Mouse (Mus musculus) embryonic facial prominence, embryonic 12.5 days (tissue): ENCODE results near the gene Ltbp3. TPM values are rescaled to one million over a fixed set of nuclear protein-coding genes. Genes with fewer than 3 reads are reported as not detected.

ENCODE experiments used
- ATAC-seq: fragments of 200-750 bp; cut with Nextera tagmentation; 2 replicates; pipeline ENCODE4 v1.8.0; 2017; ENCODE audit not compliant: insufficient number of reproducible peaks, insufficient read depth, low FRiP score, low TSS enrichment
- H3K27ac ChIP-seq: fragments of 300-500 bp; sonication (generic); 2 replicates; pipeline ENCODE4 v1.5.1; 2016; ENCODE audit warnings: mild to moderate bottlenecking
- H3K27me3 ChIP-seq: fragments of 300-500 bp; sonication (generic); 2 replicates; pipeline ENCODE4 v1.6.1; 2016; ENCODE audit warnings: mild to moderate bottlenecking, moderate library complexity
- H3K36me3 ChIP-seq: fragments of 300-500 bp; sonication (generic); 2 replicates; pipeline ENCODE4 v1.6.1; 2016; ENCODE audit warnings: mild to moderate bottlenecking
- H3K4me1 ChIP-seq: fragments of 300-500 bp; sonication (generic); 2 replicates; pipeline ENCODE4 v1.6.1; 2016
- H3K4me2 ChIP-seq: fragments of 300-500 bp; sonication (generic); replicated peaks from 2 replicates; pipeline ENCODE4 v1.6.1; 2016; ENCODE audit warnings: mild to moderate bottlenecking, moderate library complexity
- H3K4me3 ChIP-seq: fragments of 300-500 bp; sonication (generic); 2 replicates; pipeline ENCODE4 v1.5.1; 2016; ENCODE audit warnings: mild to moderate bottlenecking
- H3K9ac ChIP-seq: fragments of 300-500 bp; sonication (generic); 2 replicates; pipeline ENCODE4 v1.6.1; 2016; ENCODE audit warnings: mild to moderate bottlenecking, moderate library complexity
- H3K9me3 ChIP-seq: fragments of 300-500 bp; sonication (generic); 2 replicates; pipeline ENCODE4 v1.6.1; 2016; ENCODE audit warnings: mild to moderate bottlenecking, moderate library complexity
- WGBS: fragments of 180-500 bp; shearing (Covaris S2); methylation state at CpG from one replicate; pipeline ENCODE4 v1.1.7; 2016; 5-methylcytosine and 5-hydroxymethylcytosine counted together
- polyA plus RNA-seq: library from polyadenylated mRNA; unstranded; fragments of >200 nt; fragmentation: Nextera tagmentation; extraction: Ambion mirVana; gene quantifications from 2 replicates; pipeline ENCODE4 v1.2.1, GENCODE M21; 2016

The Ltbp3 gene
- polyA plus RNA-seq = 25.3 and 27.0 TPM in 2 replicates

GRCm38 (mm10) chr19:5740320-5741317 lies at the start of gene Ltbp3:
Ltbp3 (plus strand) TSS chr19:5740904.
- Histone ChIP-seq H3K4me3 (peak within 1 kb of the TSS; percentile 75), H3K9me3 (no peaks in the 10 kb centered on the region), H3K36me3 (no peaks in the 10 kb centered on the region), H3K27me3 (peaks cover 26% of the 10 kb centered on the region), H3K9ac (peak within 1 kb of the TSS; percentile 93), H3K4me2 (peak within 1 kb of the TSS; percentile 93), H3K4me1 (peaks cover 29% of the 10 kb centered on the region), H3K27ac (peak within 1 kb of the TSS; percentile 90)
- ATAC-seq = no peak
- WGBS = 15% methylated on average over 10 of the region's 14 CpGs

GRCm38 (mm10) chr19:5691601-5692000 lies 49.1 kb upstream of the Ltbp3 start:
- H3K36me3 ChIP-seq = peaks cover 49% of the 10 kb centered on the region
- H3K27me3 ChIP-seq = no peaks in the 10 kb centered on the region
- peak overlapping the region; percentile 94 for H3K4me2 ChIP-seq
- H3K9me3 ChIP-seq = no peaks in the 10 kb centered on the region
- H3K4me1 ChIP-seq = peaks cover 48% of the 10 kb centered on the region
- no peak for ATAC-seq
- H3K9ac ChIP-seq = peak overlapping the region; percentile 95
- H3K4me3 ChIP-seq = peak overlapping the region; percentile 95
- WGBS = 66% methylated on average over 5 of the region's 5 CpGs
- H3K27ac ChIP-seq = peak overlapping the region; percentile 61

GRCm38 (mm10) chr19:5692086-5692912 lies 48.4 kb upstream of the Ltbp3 start:
- H3K9me3 ChIP-seq = no peaks in the 10 kb centered on the region
- peak overlapping the region; percentile 95 for H3K9ac ChIP-seq
- peak overlapping the region; percentile 95 for H3K4me3 ChIP-seq
- H3K4me1 ChIP-seq = peaks cover 44% of the 10 kb centered on the region
- H3K36me3 ChIP-seq = peaks cover 56% of the 10 kb centered on the region
- 34% methylated on average over 10 of the region's 10 CpGs for WGBS
- no peak for ATAC-seq
- no peaks in the 10 kb centered on the region for H3K27me3 ChIP-seq
- H3K27ac ChIP-seq = peak overlapping the region; percentile 61
- H3K4me2 ChIP-seq = peak overlapping the region; percentile 94

- peak overlapping the region; percentile 61 for H3K27ac ChIP-seq
Measured at GRCm38 (mm10) chr19:5692913-5693396, 47.7 kb upstream of the Ltbp3 start.

GRCm38 (mm10) chr19:5693801-5694200 lies 46.9 kb upstream of the Ltbp3 start:
- Histone ChIP-seq H3K36me3 (peaks cover 71% of the 10 kb centered on the region), H3K4me3 (0 out of 2 replicates have a peak overlapping the region, but pooled peaks have one; percentile 95), H3K9ac (no peak overlapping the region), H3K4me2 (peak overlapping the region; percentile 94), H3K4me1 (peaks cover 36% of the 10 kb centered on the region), H3K27me3 (no peaks in the 10 kb centered on the region), H3K27ac (no peak overlapping the region), H3K9me3 (no peaks in the 10 kb centered on the region)
- no peak for ATAC-seq
- WGBS = 85% methylated on average over 6 of the region's 6 CpGs

More at GRCm38 (mm10) chr19:5692913-5693396, 47.7 kb upstream of the Ltbp3 start:
- Histone ChIP-seq H3K4me2 (peak overlapping the region; percentile 94), H3K9ac (peak overlapping the region; percentile 95), H3K36me3 (peaks cover 63% of the 10 kb centered on the region), H3K4me3 (peak overlapping the region; percentile 95; the same call in 1 of the 2 replicates), H3K4me1 (peaks cover 37% of the 10 kb centered on the region), H3K9me3 (no peaks in the 10 kb centered on the region), H3K27me3 (no peaks in the 10 kb centered on the region)
- ATAC-seq = no peak
- WGBS = 67% methylated on average over 10 of the region's 10 CpGs

GRCm38 (mm10) chr19:5695849-5696462 lies 44.7 kb upstream of the Ltbp3 start:
- WGBS = 23% methylated on average over 41 of the region's 41 CpGs
- no peak overlapping the region for H3K9ac ChIP-seq
- no peaks in the 10 kb centered on the region for H3K9me3 ChIP-seq
- peak overlapping the region; percentile 31 for H3K4me2 ChIP-seq
- no peak overlapping the region for H3K4me3 ChIP-seq
- H3K4me1 ChIP-seq = peaks cover 29% of the 10 kb centered on the region
- H3K27ac ChIP-seq = no peak overlapping the region
- no peaks in the 10 kb centered on the region for H3K27me3 ChIP-seq
- H3K36me3 ChIP-seq = peaks cover 89% of the 10 kb centered on the region
- no peak for ATAC-seq

- peaks cover 9% of the 10 kb centered on the region for H3K4me1 ChIP-seq
- no peaks in the 10 kb centered on the region for H3K27me3 ChIP-seq
- WGBS = 80% methylated on average over 17 of the region's 17 CpGs
- H3K9ac ChIP-seq = peak within 1 kb of the TSS; percentile 10; the same call in 1 of the 2 replicates
- H3K4me2 ChIP-seq = no peak within 1 kb of the TSS
- H3K9me3 ChIP-seq = no peaks in the 10 kb centered on the region
- peak within 1 kb of the TSS; percentile 50 for H3K27ac ChIP-seq
- ATAC-seq = no peak
- no peak within 1 kb of the TSS for H3K4me3 ChIP-seq
- peaks cover 66% of the 10 kb centered on the region for H3K36me3 ChIP-seq
Measured at GRCm38 (mm10) chr19:5704163-5704800, 36.4 kb upstream of the Ltbp3 start, which contains the start of gene Kcnk7. Kcnk7 (plus strand) TSS chr19:5704367.

GRCm38 (mm10) chr19:5704801-5705571 lies 35.7 kb upstream of the Ltbp3 start:
- Histone ChIP-seq H3K9ac (peak overlapping the region; percentile 10; the same call in 1 of the 2 replicates), H3K4me2 (no peak overlapping the region), H3K27ac (peak overlapping the region; percentile 50), H3K9me3 (no peaks in the 10 kb centered on the region), H3K27me3 (no peaks in the 10 kb centered on the region), H3K4me3 (no peak overlapping the region), H3K36me3 (peaks cover 64% of the 10 kb centered on the region), H3K4me1 (peaks cover 9% of the 10 kb centered on the region)
- 45% methylated on average over 10 of the region's 10 CpGs for WGBS
- ATAC-seq = peak; percentile 65; the same call in 1 of the 2 replicates

GRCm38 (mm10) chr19:5710068-5710467 lies 30.6 kb upstream of the Ltbp3 start:
- no peak overlapping the region for H3K4me2 ChIP-seq
- ATAC-seq = no peak
- H3K27me3 ChIP-seq = no peaks in the 10 kb centered on the region
- H3K9me3 ChIP-seq = no peaks in the 10 kb centered on the region
- H3K9ac ChIP-seq = no peak overlapping the region
- H3K4me1 ChIP-seq = peaks cover 14% of the 10 kb centered on the region
- 88% methylated on average over 6 of the region's 6 CpGs for WGBS
- H3K27ac ChIP-seq = no peak overlapping the region
- no peak overlapping the region for H3K4me3 ChIP-seq
- H3K36me3 ChIP-seq = peaks cover 47% of the 10 kb centered on the region

GRCm38 (mm10) chr19:5710581-5710980 lies 30.1 kb upstream of the Ltbp3 start:
- no peaks in the 10 kb centered on the region for H3K27me3 ChIP-seq
- H3K9me3 ChIP-seq = no peaks in the 10 kb centered on the region
- peaks cover 51% of the 10 kb centered on the region for H3K36me3 ChIP-seq
- H3K9ac ChIP-seq = no peak overlapping the region
- H3K4me3 ChIP-seq = no peak overlapping the region
- no peak for ATAC-seq
- H3K27ac ChIP-seq = no peak overlapping the region
- peaks cover 11% of the 10 kb centered on the region for H3K4me1 ChIP-seq
- WGBS = 83% methylated on average over 8 of the region's 8 CpGs
- no peak overlapping the region for H3K4me2 ChIP-seq
